Mouse (Mus musculus) skeletal muscle tissue, adult 2 months (tissue): ENCODE results near the gene App.
A peak's percentile ranks its signal among the peaks of the same experiment; 100 is the strongest.

Experiments used
- DNase-seq: peaks from one replicate; pipeline ENCODE4 v3.0.0-alpha.2; 2012; ENCODE audit warnings: low read depth, low spot score

The App gene

DNA sequence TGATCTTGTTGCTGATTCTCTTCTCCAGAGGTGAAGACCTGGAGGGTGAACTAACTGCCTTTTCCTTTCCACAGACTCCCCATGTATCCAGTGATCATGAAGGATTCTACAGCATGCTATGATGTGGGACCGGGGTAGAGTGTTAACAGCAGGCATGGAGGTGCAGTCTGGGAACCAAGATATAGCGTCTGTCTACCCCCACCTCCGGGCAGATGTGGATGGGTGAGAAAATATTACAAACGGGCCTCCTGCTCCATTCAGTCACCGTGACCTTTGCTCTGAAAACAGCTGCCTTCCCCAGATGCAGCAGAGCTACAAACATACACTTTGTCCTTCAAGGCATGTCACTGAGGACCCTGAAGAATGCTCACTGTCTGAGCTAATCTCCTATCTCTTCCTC lies 195.0 kb downstream of the App start:
- DNase-seq: no peak

DNA sequence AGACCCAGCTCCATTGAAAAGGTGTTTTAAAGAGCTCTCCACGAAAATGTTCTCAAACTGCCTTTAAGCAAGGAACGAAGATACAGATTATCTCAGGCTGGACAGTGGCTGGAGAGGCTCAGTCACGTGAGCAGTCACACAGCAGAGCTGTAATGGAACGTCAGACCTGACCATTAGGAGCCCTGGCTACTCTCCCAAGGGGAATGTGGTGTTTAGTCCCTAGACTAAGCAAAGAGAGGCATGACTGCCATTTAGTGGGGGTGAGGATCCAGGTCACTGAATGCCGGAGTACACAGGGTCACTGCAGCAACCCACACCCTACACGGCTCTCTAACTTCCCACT lies 199.4 kb downstream of the App start:
- DNase-seq: no peak

DNA sequence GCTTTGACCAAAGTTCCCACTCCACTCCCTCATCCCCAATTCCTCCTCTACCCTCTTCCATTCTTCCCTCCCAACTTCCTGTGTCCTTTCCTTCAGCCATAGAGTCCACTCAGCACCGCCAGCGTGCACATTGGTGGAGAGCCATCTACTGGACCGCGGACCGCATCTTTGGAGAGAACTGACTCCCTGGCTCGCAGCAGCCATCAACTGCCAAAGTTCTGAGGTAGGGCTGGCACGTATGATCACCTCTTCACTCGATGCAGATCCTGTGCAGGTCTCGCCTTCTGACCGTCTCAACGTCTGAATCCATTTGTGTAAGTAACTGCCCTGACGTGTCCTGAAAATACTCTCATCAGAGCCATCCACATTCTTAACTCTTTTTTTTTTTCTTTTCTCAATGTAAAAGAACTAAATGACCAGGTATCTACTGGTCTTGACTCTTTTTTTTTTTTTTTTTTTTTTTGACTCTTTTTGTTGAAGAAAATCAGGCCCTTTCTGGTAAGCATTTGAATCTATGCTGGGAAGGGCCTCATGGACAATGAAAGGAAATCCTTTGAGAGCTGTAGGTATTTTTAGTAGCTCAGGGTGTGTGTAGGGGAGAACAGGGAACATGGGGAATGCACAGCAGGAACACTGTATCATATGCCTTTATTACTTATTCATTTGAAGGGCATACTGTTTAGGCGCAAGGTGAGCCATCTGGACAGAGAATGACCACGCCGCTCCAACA lies 200.0 kb downstream of the App start:
- no peak for DNase-seq

- DNase-seq: no peak
These were observed 201.8 kb downstream of the App start for GRCm38 (mm10) chr16:84971535-84972330.

GRCm38 (mm10) chr16:84969026-84969425 lies 204.5 kb downstream of the App start:
- DNase-seq: no peak

DNA sequence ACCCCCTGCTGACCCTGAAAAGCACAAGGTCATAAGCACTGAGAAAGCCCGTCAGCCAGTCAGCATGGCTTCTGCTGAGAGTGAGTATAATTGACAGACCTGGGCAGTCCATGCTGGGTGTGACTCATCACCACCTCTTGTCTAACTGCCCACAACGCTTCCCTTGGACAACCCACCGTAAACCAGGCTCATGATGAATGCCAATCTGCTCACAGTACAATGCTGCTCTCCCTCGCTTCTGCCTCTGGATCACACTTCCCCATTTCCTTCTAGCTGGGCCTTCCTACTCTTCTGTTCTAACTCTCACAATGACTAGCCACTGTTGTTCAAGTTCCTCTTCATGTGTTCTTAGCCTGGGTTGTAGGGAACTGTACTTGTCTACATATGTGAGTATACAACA lies 206.6 kb downstream of the App start:
- DNase-seq: no peak

- DNase-seq: no peak
These were observed 207.5 kb downstream of the App start for GRCm38 (mm10) chr16:84966096-84966495.

DNA sequence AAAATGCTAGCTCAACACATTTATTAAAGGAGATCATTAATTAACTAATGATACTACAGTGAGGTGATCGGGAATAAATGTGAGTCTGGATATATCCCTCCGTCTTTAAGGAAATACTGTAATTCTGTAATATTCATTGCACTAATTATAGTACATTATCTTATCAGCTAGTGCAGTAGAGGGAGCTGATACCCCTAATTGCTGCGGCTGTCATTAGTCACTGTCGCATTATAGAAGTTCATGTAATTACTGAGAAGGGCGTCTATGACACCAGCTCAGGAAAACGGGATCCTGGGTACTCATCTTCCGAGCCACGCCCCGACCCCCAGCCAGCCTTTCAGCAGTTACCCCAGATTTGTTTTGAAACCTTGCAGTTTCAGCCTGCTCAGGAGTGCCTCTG lies 209.6 kb downstream of the App start:
- DNase-seq: no peak

DNA sequence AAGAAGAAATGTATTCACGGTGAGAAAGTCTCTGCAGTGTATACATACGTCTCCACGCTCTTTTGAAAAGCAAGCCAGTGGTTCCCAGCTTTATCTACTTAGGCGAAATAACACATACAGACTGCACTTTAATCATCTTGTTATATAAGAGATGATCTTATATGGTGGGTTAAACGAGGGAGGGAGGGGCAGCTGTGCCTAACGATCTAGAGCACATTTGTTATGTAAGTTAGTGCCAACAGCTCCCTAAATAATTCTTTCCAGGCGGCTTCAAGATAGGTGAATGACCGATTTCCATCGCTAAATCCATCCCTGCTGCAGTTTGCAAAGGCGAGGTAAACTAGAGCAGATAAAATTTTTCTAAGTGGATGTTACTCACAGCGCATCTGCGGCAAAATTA lies 210.0 kb downstream of the App start:
- no peak for DNase-seq

DNA sequence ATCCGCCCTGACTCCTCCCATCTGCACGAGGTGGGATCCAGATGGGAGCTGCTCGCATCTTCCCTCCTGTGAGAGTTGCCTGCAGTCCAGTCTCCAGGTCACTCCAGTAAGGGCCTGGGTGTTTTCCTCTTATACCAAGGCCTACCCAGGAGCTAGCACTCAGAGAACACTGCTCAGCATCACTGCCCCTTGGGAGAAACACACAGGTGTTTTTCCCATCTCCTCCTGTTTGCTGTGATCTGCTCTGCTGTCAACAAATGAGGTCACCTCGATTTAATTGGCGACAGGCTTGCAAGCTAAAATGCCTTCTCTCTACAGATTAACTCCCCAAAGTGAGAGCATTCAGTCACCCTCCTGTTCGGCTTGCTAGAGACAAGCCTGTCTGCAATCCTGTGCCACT lies 216.3 kb downstream of the App start:
- DNase-seq: no peak

DNA sequence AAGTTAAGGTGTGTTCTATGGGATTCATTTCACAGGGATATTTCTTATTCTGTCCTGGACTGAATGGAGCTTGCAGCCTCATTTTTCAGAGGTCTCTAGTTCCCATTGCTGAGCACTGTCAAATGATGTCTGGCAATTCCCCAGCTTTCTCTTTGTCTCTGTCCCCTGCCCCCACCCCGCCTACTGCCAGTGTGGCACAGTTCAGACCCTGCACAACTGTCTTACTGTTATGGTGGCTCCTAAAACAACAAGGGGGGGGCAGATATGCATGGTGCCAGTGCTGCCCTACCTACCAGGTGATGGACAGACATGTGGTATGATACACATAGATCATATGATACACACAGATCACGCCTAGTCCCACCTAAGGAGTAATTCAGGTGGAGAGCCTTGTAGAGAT lies 216.9 kb downstream of the App start:
- no peak for DNase-seq

DNA sequence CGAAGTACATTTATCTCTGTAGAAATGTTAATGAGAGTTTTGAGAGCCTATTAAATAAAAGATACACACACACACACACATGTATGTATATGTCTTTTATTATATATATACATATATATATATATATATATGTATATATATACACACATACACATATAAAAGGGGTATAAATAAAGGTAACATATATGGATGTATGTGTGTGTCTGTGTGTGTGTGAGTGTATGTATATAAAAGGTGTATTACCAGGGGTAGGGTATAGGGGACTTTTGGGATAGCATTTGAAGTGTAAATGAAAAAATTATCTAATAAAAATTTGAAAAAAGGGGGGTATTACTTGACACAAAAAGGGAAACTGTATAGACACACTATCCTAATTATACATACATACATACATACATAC lies 217.7 kb downstream of the App start:
- DNase-seq: no peak

DNA sequence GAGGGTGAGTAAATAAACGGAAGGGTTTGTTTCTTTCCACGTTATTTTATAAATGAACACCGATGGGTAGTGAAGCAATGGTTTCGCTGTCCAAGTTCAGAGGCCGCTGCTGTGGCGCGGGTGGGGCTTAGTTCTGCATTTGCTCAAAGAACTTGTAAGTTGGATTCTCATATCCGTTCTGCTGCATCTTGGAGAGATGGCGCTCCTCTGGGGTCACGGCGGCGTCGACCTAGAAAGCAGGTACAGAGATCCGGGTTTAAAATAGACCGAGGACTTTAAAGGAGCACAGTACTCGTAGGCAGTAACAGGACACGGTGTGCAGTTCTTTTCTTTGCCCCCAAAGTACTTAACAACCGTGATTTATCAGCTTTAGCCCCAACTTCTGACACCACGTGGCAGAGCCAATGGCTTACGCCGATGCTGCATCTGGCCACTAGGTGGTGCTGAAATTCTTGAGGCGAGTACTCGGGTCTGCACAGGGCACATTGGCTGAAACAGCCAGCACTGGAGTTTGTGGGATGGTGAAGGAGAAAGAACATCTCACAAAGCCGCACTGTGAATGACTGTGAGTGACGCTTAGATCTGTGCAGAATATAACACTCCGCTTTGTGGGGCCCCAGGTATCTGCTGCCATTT lies 218.2 kb downstream of the App start:
- DNase-seq: peak; percentile 71

- DNase-seq: no peak
These were observed 242.5 kb downstream of the App start for GRCm38 (mm10) chr16:84931024-84931423.

DNA sequence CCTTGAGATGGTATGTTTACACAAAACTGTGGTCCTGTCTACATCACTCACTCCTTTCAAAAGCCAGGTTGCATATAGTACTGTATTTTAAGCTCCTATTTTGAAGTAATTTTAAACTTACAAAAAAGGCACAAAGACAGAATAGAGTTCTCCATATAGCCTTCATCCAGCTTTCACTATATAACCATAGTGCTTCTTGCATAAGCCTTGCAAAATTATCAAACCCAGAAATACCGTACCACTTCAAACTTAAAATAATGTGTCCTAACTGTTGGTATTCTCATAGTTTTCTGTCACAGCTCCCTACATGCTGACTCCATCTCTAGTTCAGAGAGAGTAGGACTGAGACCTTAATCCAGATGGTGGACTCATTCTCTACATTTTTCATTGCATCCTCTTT lies 245.7 kb downstream of the App start:
- no peak for DNase-seq

GRCm38 (mm10) chr16:84919649-84920308 lies 253.8 kb downstream of the App start:
- DNase-seq: no peak

DNA sequence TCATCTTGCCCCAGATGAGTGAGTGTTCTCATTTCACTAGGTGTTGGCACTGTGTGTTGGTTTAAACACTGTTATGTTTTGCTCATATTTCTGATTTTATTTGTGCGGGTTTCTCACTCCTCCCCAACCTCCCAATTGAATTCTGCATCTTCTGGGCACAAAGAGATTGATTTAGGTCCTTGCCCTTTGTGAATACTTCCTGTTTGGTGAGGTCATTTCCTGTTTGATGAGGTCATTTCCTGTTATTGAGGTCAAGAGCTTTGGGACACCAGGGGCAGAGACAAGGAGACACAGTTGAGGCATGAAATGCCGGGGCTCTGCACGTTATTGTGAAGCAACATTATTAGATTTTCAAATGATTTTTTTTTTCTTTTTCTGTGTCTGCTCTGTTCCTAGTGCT lies 254.5 kb downstream of the App start:
- DNase-seq: no peak

DNA sequence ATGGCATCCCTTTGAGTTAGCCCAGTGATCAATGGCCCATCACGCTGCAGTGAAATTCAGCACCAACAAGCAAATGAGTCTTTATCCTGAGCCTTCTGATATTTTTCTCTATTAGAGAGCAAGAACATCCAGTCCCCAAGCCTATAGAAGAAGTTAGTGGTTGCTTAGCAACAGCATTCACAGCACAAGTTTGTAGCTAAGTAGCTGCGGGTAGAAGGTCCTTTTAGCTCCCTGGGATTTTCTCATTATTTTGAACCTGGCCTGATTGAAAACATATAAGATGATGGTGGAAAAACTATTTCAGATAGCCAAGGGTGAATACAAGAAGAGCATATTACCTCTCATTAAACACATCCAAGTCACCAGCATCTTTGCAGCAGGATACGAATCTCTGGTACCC lies 256.8 kb downstream of the App start:
- DNase-seq: no peak

DNA sequence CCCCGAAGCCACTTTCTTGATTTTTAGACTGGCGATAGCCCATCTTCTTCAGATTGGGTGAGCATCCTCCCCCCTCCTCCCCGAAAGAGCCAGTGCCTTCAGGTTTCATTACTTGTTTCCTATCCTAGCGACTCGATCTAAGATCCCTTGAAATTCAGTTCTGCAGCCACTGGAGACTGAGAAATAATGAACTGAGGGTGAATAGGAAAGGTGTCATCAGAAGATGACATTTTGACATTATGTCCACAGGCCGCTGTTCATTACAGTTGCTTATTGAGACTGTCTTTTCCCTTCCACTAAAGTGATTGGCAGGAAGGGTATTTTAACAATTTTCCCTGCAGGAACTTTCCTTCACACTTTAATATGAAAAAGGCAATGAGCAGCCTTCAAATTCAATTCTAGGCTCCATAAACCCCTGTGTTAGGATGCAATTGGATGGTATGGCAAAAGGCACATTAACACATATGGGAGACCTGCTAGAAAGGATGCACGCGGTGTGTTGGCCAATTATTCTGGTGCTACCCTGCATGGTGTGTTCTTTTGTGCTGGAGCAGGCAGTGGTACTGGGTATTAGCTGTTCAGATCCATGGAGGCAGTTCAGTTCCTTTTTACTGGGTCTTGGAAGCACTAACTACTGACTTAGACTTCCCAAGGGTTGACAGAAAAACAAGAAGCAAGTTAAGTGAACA lies 261.9 kb downstream of the App start:
- no peak for DNase-seq

- DNase-seq: no peak
These were observed 270.6 kb downstream of the App start for GRCm38 (mm10) chr16:84902995-84903394.
